Mouse (Mus musculus): ENCODE data around the gene Mthfd1. TPM values are rescaled to one million over a fixed set of nuclear protein-coding genes. Genes with fewer than 3 reads are reported as not detected.

The Mthfd1 gene
- polyA plus RNA-seq, 1 experiment: 20.9 TPM

GRCm38 (mm10) chr12:76235253-76235652, 19.8 kb upstream of the Mthfd1 start:
- Histone ChIP-seq H3K4me3 (ENCODE audit: control insufficient read depth, insufficient read depth, low read length) (no peak overlapping the region), H3K27me3 (ENCODE audit: control insufficient read depth, insufficient read depth, low read length) (no peaks in the 10 kb centered on the region), H3K27ac (ENCODE audit: control insufficient read depth, insufficient read depth, low read length) (no peak overlapping the region), H3K4me1 (replicated peaks; ENCODE audit: control insufficient read depth, insufficient read depth, low read length) (no peaks in the 10 kb centered on the region), H3K36me3 (ENCODE audit: control insufficient read depth, insufficient read depth, low read length) (no peaks in the 10 kb centered on the region)
- DNase-seq: no peak
- TF ChIP-seq POLR2A (IDR thresholded peaks at IDR 0.05; ENCODE audit: control insufficient read depth, extremely low read depth, insufficient read depth, low read length, poor library complexity): no peak
- no peak for TF ChIP-seq CTCF (IDR thresholded peaks at IDR 0.05; ENCODE audit: borderline replicate concordance, control insufficient read depth, extremely low read depth, insufficient read depth, low read length, poor library complexity)
- 87% methylated on average over 6 of the region's 6 CpGs for WGBS

GRCm38 (mm10) chr12:76239145-76239838, 15.8 kb upstream of the Mthfd1 start:
- no peak for TF ChIP-seq CTCF (IDR thresholded peaks at IDR 0.05; ENCODE audit: borderline replicate concordance, control insufficient read depth, extremely low read depth, insufficient read depth, low read length, poor library complexity)
- no peak for TF ChIP-seq POLR2A (IDR thresholded peaks at IDR 0.05; ENCODE audit: control insufficient read depth, extremely low read depth, insufficient read depth, low read length, poor library complexity)
- no peak for DNase-seq
- no peaks in the 10 kb centered on the region for H3K27me3 ChIP-seq (ENCODE audit: control insufficient read depth, insufficient read depth, low read length)
- H3K36me3 ChIP-seq (ENCODE audit: control insufficient read depth, insufficient read depth, low read length): no peaks in the 10 kb centered on the region
- 87% methylated on average over 10 of the region's 10 CpGs for WGBS
- H3K27ac ChIP-seq (ENCODE audit: control insufficient read depth, insufficient read depth, low read length): no peak overlapping the region
- no peaks in the 10 kb centered on the region for H3K4me1 ChIP-seq (replicated peaks; ENCODE audit: control insufficient read depth, insufficient read depth, low read length)
- no peak overlapping the region for H3K4me3 ChIP-seq (ENCODE audit: control insufficient read depth, insufficient read depth, low read length)

GRCm38 (mm10) chr12:76239839-76240571, 15.1 kb upstream of the Mthfd1 start:
- DNase-seq: no peak
- Histone ChIP-seq H3K4me1 (replicated peaks; ENCODE audit: control insufficient read depth, insufficient read depth, low read length) (no peaks in the 10 kb centered on the region), H3K36me3 (ENCODE audit: control insufficient read depth, insufficient read depth, low read length) (no peaks in the 10 kb centered on the region), H3K27ac (ENCODE audit: control insufficient read depth, insufficient read depth, low read length) (no peak overlapping the region), H3K4me3 (ENCODE audit: control insufficient read depth, insufficient read depth, low read length) (no peak overlapping the region), H3K27me3 (ENCODE audit: control insufficient read depth, insufficient read depth, low read length) (no peaks in the 10 kb centered on the region)
- TF ChIP-seq POLR2A (IDR thresholded peaks at IDR 0.05; ENCODE audit: control insufficient read depth, extremely low read depth, insufficient read depth, low read length, poor library complexity): no peak
- no peak for TF ChIP-seq CTCF (IDR thresholded peaks at IDR 0.05; ENCODE audit: borderline replicate concordance, control insufficient read depth, extremely low read depth, insufficient read depth, low read length, poor library complexity)
- 88% methylated on average over 7 of the region's 7 CpGs for WGBS

- 85% methylated on average over 3 of the region's 3 CpGs for WGBS
- Histone ChIP-seq H3K36me3 (ENCODE audit: control insufficient read depth, insufficient read depth, low read length) (no peaks in the 10 kb centered on the region), H3K4me1 (replicated peaks; ENCODE audit: control insufficient read depth, insufficient read depth, low read length) (no peaks in the 10 kb centered on the region), H3K27ac (ENCODE audit: control insufficient read depth, insufficient read depth, low read length) (no peak overlapping the region), H3K27me3 (ENCODE audit: control insufficient read depth, insufficient read depth, low read length) (no peaks in the 10 kb centered on the region), H3K4me3 (ENCODE audit: control insufficient read depth, insufficient read depth, low read length) (no peak overlapping the region)
- no peak for DNase-seq
- TF ChIP-seq CTCF (IDR thresholded peaks at IDR 0.05; ENCODE audit: borderline replicate concordance, control insufficient read depth, extremely low read depth, insufficient read depth, low read length, poor library complexity) (no peak), POLR2A (IDR thresholded peaks at IDR 0.05; ENCODE audit: control insufficient read depth, extremely low read depth, insufficient read depth, low read length, poor library complexity) (no peak)
Measured at GRCm38 (mm10) chr12:76240670-76241069, 14.4 kb upstream of the Mthfd1 start.

- H3K27ac ChIP-seq (ENCODE audit: control insufficient read depth, insufficient read depth, low read length): no peak overlapping the region
- DNase-seq: no peak
- no peaks in the 10 kb centered on the region for H3K36me3 ChIP-seq (ENCODE audit: control insufficient read depth, insufficient read depth, low read length)
- H3K4me3 ChIP-seq (ENCODE audit: control insufficient read depth, insufficient read depth, low read length): no peak overlapping the region
- TF ChIP-seq POLR2A (IDR thresholded peaks at IDR 0.05; ENCODE audit: control insufficient read depth, extremely low read depth, insufficient read depth, low read length, poor library complexity): no peak
- no peak for TF ChIP-seq CTCF (IDR thresholded peaks at IDR 0.05; ENCODE audit: borderline replicate concordance, control insufficient read depth, extremely low read depth, insufficient read depth, low read length, poor library complexity)
- H3K4me1 ChIP-seq (replicated peaks; ENCODE audit: control insufficient read depth, insufficient read depth, low read length): no peaks in the 10 kb centered on the region
- 89% methylated on average over 3 of the region's 3 CpGs for WGBS
- H3K27me3 ChIP-seq (ENCODE audit: control insufficient read depth, insufficient read depth, low read length): no peaks in the 10 kb centered on the region
Measured at GRCm38 (mm10) chr12:76241084-76241483, 14.0 kb upstream of the Mthfd1 start.

GRCm38 (mm10) chr12:76241833-76242232, 13.3 kb upstream of the Mthfd1 start:
- Histone ChIP-seq H3K4me3 (ENCODE audit: control insufficient read depth, insufficient read depth, low read length) (no peak overlapping the region), H3K27me3 (ENCODE audit: control insufficient read depth, insufficient read depth, low read length) (no peaks in the 10 kb centered on the region), H3K36me3 (ENCODE audit: control insufficient read depth, insufficient read depth, low read length) (no peaks in the 10 kb centered on the region), H3K27ac (ENCODE audit: control insufficient read depth, insufficient read depth, low read length) (no peak overlapping the region), H3K4me1 (replicated peaks; ENCODE audit: control insufficient read depth, insufficient read depth, low read length) (no peaks in the 10 kb centered on the region)
- no peak for DNase-seq
- 72% methylated on average over 5 of the region's 5 CpGs for WGBS
- TF ChIP-seq CTCF (IDR thresholded peaks at IDR 0.05; ENCODE audit: borderline replicate concordance, control insufficient read depth, extremely low read depth, insufficient read depth, low read length, poor library complexity): no peak
- no peak for TF ChIP-seq POLR2A (IDR thresholded peaks at IDR 0.05; ENCODE audit: control insufficient read depth, extremely low read depth, insufficient read depth, low read length, poor library complexity)
